Mouse (Mus musculus) left cerebral cortex, postnatal 4 days (tissue): ENCODE measurements around the gene Ubxn6. TPM values are rescaled to one million over a fixed set of nuclear protein-coding genes. Genes with fewer than 3 reads are reported as not detected.
"Not testable (repeated sequence)": the region's sequence is repeated elsewhere in the genome, so short reads cannot be mapped to it uniquely, and the experiment has no call there.

Source experiments
- DNase-seq: peaks from one replicate; pipeline ENCODE4 v3.0.0-alpha.2; 2022
- intact Hi-C: fragments of 180-260 bp; cut with DNase I; formaldehyde crosslinking; loops from one replicate; pipeline ENCODE4 v1.15.1; 2025
- total RNA-seq, 2 experiments: library from RNA; stranded (reverse); gene quantifications; 2 replicates each; pipeline ENCODE4 v1.2.3; 2021

Ubxn6 gene
- total RNA-seq, 2 experiments from 2014 or later = 69.1 to 78.9 TPM

GRCm38 (mm10) chr17:56102927-56103326 lies 28.1 kb upstream of the Ubxn6 start:
- no peak for DNase-seq
- intact Hi-C loops = no loop called here

GRCm38 (mm10) chr17:56102158-56102557 lies 27.3 kb upstream of the Ubxn6 start:
- no peak for DNase-seq
- intact Hi-C loops = no loop called here

GRCm38 (mm10) chr17:56100811-56101210 lies 26.0 kb upstream of the Ubxn6 start:
- intact Hi-C loops = no loop called here
- DNase-seq = no peak

GRCm38 (mm10) chr17:56098711-56099572 lies 24.1 kb upstream of the Ubxn6 start:
- DNase-seq = no peak
- intact Hi-C loops = no loop called here

- intact Hi-C loops = no loop called here
- DNase-seq = no peak
Observed at GRCm38 (mm10) chr17:56098180-56098579, 23.4 kb upstream of the Ubxn6 start.

- intact Hi-C loops = no loop called here
- DNase-seq = no peak
Observed at GRCm38 (mm10) chr17:56096883-56097282, 22.1 kb upstream of the Ubxn6 start.

GRCm38 (mm10) chr17:56092794-56093193 lies 18.0 kb upstream of the Ubxn6 start:
- DNase-seq = no peak
- intact Hi-C loops = no loop called here

GRCm38 (mm10) chr17:56092312-56092711 lies 17.5 kb upstream of the Ubxn6 start:
- DNase-seq = no peak
- intact Hi-C loops = no loop called here

GRCm38 (mm10) chr17:56080781-56081585 lies 6.2 kb upstream of the Ubxn6 start:
- intact Hi-C loops = no loop called here
- peak; percentile 61 for DNase-seq

GRCm38 (mm10) chr17:56079921-56080320 lies 5.1 kb upstream of the Ubxn6 start:
- intact Hi-C loops = no loop called here
- DNase-seq = no peak

GRCm38 (mm10) chr17:56078880-56079795 lies 4.3 kb upstream of the Ubxn6 start, which contains the start of gene Hdgfl2:
Gene Hdgfl2, plus strand, starts transcription at chr17:56079634.
- peak; percentile 100 for DNase-seq
- intact Hi-C loops = no loop called here

- intact Hi-C loops, DNase-seq: not testable (repeated sequence)
Observed at GRCm38 (mm10) chr17:56078361-56078760, 3.5 kb upstream of the Ubxn6 start.

- intact Hi-C loops = no loop called here
- DNase-seq = no peak
Observed at GRCm38 (mm10) chr17:56077523-56077922, 2.7 kb upstream of the Ubxn6 start.

- intact Hi-C loops = no loop called here
- peak; percentile 80 for DNase-seq
Observed at GRCm38 (mm10) chr17:56074097-56074826, 566 bp downstream of the Ubxn6 start.

- no peak for DNase-seq
- intact Hi-C loops = no loop called here
Observed at GRCm38 (mm10) chr17:56072243-56072642, 2.6 kb downstream of the Ubxn6 start.

- intact Hi-C loops = no loop called here
Observed at GRCm38 (mm10) chr17:56071126-56071525, 3.7 kb downstream of the Ubxn6 start.

GRCm38 (mm10) chr17:56069066-56069465 lies 5.8 kb downstream of the Ubxn6 start:
- DNase-seq = no peak
- intact Hi-C loops = no loop called here

More at GRCm38 (mm10) chr17:56071126-56071525, 3.7 kb downstream of the Ubxn6 start:
- no peak for DNase-seq

GRCm38 (mm10) chr17:56066451-56066850 lies 8.4 kb downstream of the Ubxn6 start:
- intact Hi-C loops = no loop called here
- no peak for DNase-seq

- DNase-seq, intact Hi-C loops: not testable (repeated sequence)
Observed at GRCm38 (mm10) chr17:56065715-56066114, 9.1 kb downstream of the Ubxn6 start.

GRCm38 (mm10) chr17:56062081-56062480 lies 12.7 kb downstream of the Ubxn6 start:
- intact Hi-C loops = no loop called here
- DNase-seq = no peak
